In genomic region chr11:68342761-68343160, GRCm38 (mm10) we compare ENCODE assay signal across 23 mouse cellular contexts. TPM values are rescaled to one million over a fixed set of nuclear protein-coding genes. Genes with fewer than 3 reads are reported as not detected.
"Had no signal": no experiment of that assay in that cellular context is flagged by ENCODE, and none has a peak within 500 bp of the region (broad histone marks: within the 10 kb centered on the region; RNA-seq: fewer than 3 reads in every experiment).

No protein-coding gene starts in this region.

- H3K9me3 ChIP-seq: heart, embryonic 10.5 days; heart, embryonic 13.5 days; heart, embryonic 15.5 days; hindbrain, embryonic 13.5 days; hindbrain, embryonic 15.5 days; intestine, embryonic 15.5 days; limb, embryonic 10.5 days; limb, embryonic 12.5 days; liver, embryonic 13.5 days; liver, embryonic 15.5 days had no signal

- ATAC-seq: inflammation-experienced regulatory T-cells, adult 6 months; intestine, embryonic 15.5 days; intestine, postnatal 0 days had no signal

- DNase-seq: gastrocnemius, postnatal 10 days; heart, postnatal 4 days; kidney, adult 18-20 months; kidney, adult 8-10 months; kidney, postnatal 10 days; kidney, postnatal 4 days; liver; liver, embryonic 13.5 days had no signal

- H3K36me3 ChIP-seq: heart, embryonic 10.5 days; heart, embryonic 13.5 days; heart, embryonic 15.5 days; hindbrain, embryonic 13.5 days; hindbrain, embryonic 15.5 days; intestine, embryonic 15.5 days; limb, embryonic 10.5 days; limb, embryonic 12.5 days; liver, embryonic 13.5 days; liver, embryonic 15.5 days had no signal

- H3K4me1 ChIP-seq: liver, embryonic 13.5 days; liver, embryonic 15.5 days had no signal

- H3K27ac ChIP-seq: heart, embryonic 10.5 days; heart, embryonic 13.5 days; heart, embryonic 15.5 days; hindbrain, embryonic 13.5 days; hindbrain, embryonic 15.5 days; intestine, embryonic 15.5 days; layer of hippocampus, adult 2 months; left cerebral cortex, adult 2 months; limb, embryonic 10.5 days; limb, embryonic 12.5 days; liver, embryonic 13.5 days; liver, embryonic 15.5 days had no signal

- H3K27me3 ChIP-seq: heart, embryonic 13.5 days; heart, embryonic 15.5 days; hindbrain, embryonic 13.5 days; hindbrain, embryonic 15.5 days; intestine, embryonic 15.5 days; liver, embryonic 13.5 days; liver, embryonic 15.5 days had no signal

- H3K4me3 ChIP-seq: heart, embryonic 10.5 days; heart, embryonic 13.5 days; heart, embryonic 15.5 days; hindbrain, embryonic 13.5 days; hindbrain, embryonic 15.5 days; intestine, embryonic 15.5 days; layer of hippocampus, adult 2 months; left cerebral cortex, adult 2 months; limb, embryonic 10.5 days; limb, embryonic 12.5 days; liver, embryonic 13.5 days; liver, embryonic 15.5 days had no signal

- H3K4me2 ChIP-seq: heart, embryonic 13.5 days; heart, embryonic 15.5 days; hindbrain, embryonic 13.5 days; hindbrain, embryonic 15.5 days; intestine, embryonic 15.5 days; limb, embryonic 12.5 days; liver, embryonic 11.5 days; liver, embryonic 13.5 days; liver, embryonic 15.5 days had no signal

- H3K9ac ChIP-seq: heart, embryonic 13.5 days; heart, embryonic 15.5 days; hindbrain, embryonic 13.5 days; hindbrain, embryonic 15.5 days; intestine, embryonic 15.5 days; limb, embryonic 12.5 days; liver, embryonic 13.5 days; liver, embryonic 15.5 days had no signal

RNA-seq across cellular contexts. Expression of gene Ntn1, which starts 57.9 kb away (rescaled TPM):
- total RNA-seq: granulocyte monocyte progenitor cell, adult 5-6 weeks had no signal
